Mouse (Mus musculus) NIH3T3 (cell line): ENCODE data around the gene Usp32.

Source experiments
- DNase-seq: peaks from one replicate; pipeline ENCODE4 v3.0.0-alpha.2; 2012; ENCODE audit warnings: low read depth

Gene Usp32

DNA sequence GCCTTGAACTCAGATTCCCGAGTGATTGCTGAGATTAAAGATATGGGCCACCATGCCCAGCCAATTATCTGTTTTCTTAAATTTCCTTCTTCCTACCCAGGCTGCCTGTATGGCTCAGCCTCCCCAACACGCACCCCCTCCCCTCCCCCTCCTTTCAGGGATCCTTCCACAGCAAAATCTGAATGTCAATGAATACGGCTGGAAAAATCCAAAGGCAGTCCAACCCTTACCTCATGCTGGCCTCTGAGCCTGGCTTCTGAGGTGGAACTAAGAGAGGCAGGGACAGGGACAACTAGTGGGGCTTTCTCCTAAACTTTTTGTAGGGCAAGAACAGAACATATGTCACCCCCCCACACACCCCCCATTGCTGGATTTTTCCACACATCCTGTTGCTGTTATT, 191.8 kb downstream of the Usp32 start:
- DNase-seq, result no peak

DNA sequence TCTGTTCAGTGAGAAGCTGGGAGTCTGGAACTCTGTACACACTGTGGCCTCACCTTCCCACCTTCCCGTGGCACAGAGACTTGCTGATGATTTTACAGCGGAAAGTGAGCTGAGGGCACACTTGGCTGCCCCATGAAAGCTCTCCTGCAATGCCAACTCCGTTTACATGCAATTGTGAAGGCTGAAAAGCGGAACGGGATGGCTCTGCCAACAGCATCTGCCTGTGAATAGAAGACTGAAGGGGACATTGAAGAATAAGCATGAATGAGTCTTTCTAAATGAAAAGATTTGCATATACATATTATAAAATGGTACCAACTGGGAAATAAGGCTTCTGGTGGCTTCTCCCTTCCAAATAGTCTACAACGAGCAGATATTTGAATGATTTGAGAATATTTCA, 192.8 kb downstream of the Usp32 start:
- no peak for DNase-seq

- no peak for DNase-seq
These were observed 194.1 kb downstream of the Usp32 start for GRCm38 (mm10) chr11:84945841-84946240.

DNA sequence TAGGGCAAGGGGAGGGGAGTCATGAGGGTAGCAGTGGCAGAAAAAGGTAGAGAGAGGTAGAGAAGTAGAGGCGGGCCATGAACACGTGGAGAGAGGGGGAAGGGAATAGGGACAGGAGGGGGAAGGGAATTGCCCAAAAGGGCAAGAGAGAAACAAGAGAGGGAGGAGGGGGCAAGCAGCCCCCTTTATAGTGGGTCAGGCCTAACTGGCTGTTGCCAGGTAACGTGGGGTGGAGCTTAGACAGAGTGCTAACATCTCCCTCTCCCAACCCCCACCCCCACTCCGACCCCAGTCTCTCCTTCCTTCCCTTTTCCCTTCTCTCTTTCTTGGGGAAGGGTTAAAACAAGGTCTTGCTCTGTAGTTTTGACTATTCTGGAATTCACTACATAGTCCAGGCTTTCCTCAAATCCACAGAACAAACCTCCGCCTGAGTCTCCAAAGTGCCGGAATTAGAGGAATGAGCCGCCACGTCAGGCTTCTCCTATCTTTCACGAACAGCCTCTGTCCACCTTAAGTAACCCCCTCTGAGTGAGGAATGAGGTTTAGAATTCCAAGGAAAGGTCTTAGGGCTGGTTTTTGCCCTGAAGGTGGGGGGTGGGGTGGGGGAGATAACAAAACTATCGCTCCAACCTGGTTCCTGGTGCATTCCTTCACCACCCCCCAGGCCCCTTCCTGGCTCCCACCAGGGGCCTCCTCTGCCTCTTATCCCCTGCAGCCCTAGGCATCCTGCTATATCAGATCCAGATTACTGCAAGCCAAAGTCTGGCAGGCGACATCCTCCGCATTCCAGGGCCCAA, 195.1 kb downstream of the Usp32 start:
- DNase-seq, result no peak

GRCm38 (mm10) chr11:84943948-84944347, 196.0 kb downstream of the Usp32 start:
- peak; percentile 83 for DNase-seq

- DNase-seq, result peak; percentile 33
These were observed 199.8 kb downstream of the Usp32 start for GRCm38 (mm10) chr11:84940140-84940539.

- peak; percentile 85 for DNase-seq
These were observed 200.4 kb downstream of the Usp32 start for GRCm38 (mm10) chr11:84939508-84940053.
